Mouse (Mus musculus) monocyte, adult 5-6 weeks (primary cell): ENCODE data around the gene Lingo1. TPM values are rescaled to one million over a fixed set of nuclear protein-coding genes. Genes with fewer than 3 reads are reported as not detected.

Source experiments
- ATAC-seq: fragments of 153-309, 156-312 bp; replicated peaks from 2 replicates; pipeline ENCODE4 v1.8.0; 2017; ENCODE audit warnings: mild to moderate bottlenecking; ENCODE audit not compliant: low TSS enrichment, insufficient number of reproducible peaks, severe bottlenecking, poor library complexity, low FRiP score
- total RNA-seq: library from RNA; stranded (forward); fragments of 200-1000, 200-491, 200-594 nt; gene quantifications from 3 replicates; pipeline ENCODE4 v1.2.3, GENCODE M21; 2017

Gene Lingo1
- total RNA-seq, 1 experiment from 2014 or later: not detected

- no peak for ATAC-seq
Measured at GRCm38 (mm10) chr9:56738261-56739171, 57.8 kb downstream of the Lingo1 start.

GRCm38 (mm10) chr9:56734398-56734797, 61.9 kb downstream of the Lingo1 start:
- no peak for ATAC-seq

- no peak for ATAC-seq
Measured at GRCm38 (mm10) chr9:56730997-56731396, 65.3 kb downstream of the Lingo1 start.

GRCm38 (mm10) chr9:56729145-56729544, 67.1 kb downstream of the Lingo1 start:
- ATAC-seq: no peak

GRCm38 (mm10) chr9:56727703-56728684, 68.3 kb downstream of the Lingo1 start:
- no peak for ATAC-seq

- no peak for ATAC-seq
Measured at GRCm38 (mm10) chr9:56725814-56726213, 70.5 kb downstream of the Lingo1 start.

GRCm38 (mm10) chr9:56722089-56722825, 74.0 kb downstream of the Lingo1 start:
- no peak for ATAC-seq

GRCm38 (mm10) chr9:56718984-56719383, 77.3 kb downstream of the Lingo1 start:
- no peak for ATAC-seq

- no peak for ATAC-seq
Measured at GRCm38 (mm10) chr9:56716565-56716964, 79.7 kb downstream of the Lingo1 start.

GRCm38 (mm10) chr9:56716066-56716465, 80.2 kb downstream of the Lingo1 start:
- no peak for ATAC-seq

GRCm38 (mm10) chr9:56714391-56714790, 81.9 kb downstream of the Lingo1 start:
- ATAC-seq: no peak

- ATAC-seq: no peak
Measured at GRCm38 (mm10) chr9:56712667-56713369, 83.5 kb downstream of the Lingo1 start.

GRCm38 (mm10) chr9:56710958-56711357, 85.3 kb downstream of the Lingo1 start:
- no peak for ATAC-seq

- ATAC-seq: no peak
Measured at GRCm38 (mm10) chr9:56706482-56707085, 89.7 kb downstream of the Lingo1 start.

GRCm38 (mm10) chr9:56701394-56701793, 94.9 kb downstream of the Lingo1 start:
- ATAC-seq: no peak

- no peak for ATAC-seq
Measured at GRCm38 (mm10) chr9:56700866-56701265, 95.4 kb downstream of the Lingo1 start.

- no peak for ATAC-seq
Measured at GRCm38 (mm10) chr9:56698715-56699370, 97.4 kb downstream of the Lingo1 start.
